Mouse (Mus musculus): ENCODE measurements around the gene Dkkl1. TPM values are rescaled to one million over a fixed set of nuclear protein-coding genes. Genes with fewer than 3 reads are reported as not detected.

Dkkl1 gene
- polyA plus RNA-seq, 1 experiment, result 4.2 TPM

DNA sequence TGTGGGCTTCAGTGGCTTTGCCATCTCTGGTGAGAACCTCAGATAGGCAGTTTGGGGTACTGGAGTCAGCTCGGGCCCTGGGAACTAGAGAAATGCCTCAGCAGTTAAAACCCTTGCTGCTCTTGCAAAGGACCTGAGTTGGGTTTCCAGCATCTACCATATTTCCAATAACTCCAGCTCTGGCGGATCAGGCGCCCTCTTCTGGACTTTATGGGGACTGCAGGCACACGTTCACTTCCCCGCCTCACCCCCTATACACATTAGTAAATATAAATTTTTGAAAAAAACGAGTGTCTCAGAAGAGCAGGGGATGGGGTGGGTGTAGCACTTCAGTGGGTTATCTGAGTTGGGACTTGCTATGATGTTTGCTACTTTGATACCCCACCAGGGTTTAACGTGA, 39.0 kb downstream of the Dkkl1 start:
- Histone ChIP-seq H3K36me3 (ENCODE audit: control insufficient read depth, insufficient read depth, low read length, poor library complexity, severe bottlenecking) (no peaks in the 10 kb centered on the region), H3K27ac (ENCODE audit: insufficient read depth, low read length) (no peak overlapping the region), H3K9ac (ENCODE audit: low read depth, poor library complexity, severe bottlenecking) (no peak overlapping the region), H3K9me3 (replicated peaks; ENCODE audit: control insufficient read depth, insufficient read depth, low read length, poor library complexity, severe bottlenecking) (peaks cover 6% of the 10 kb centered on the region; the same call in 1 of the 2 replicates), H3K27me3 (ENCODE audit: control insufficient read depth, insufficient read depth, low read length, poor library complexity, severe bottlenecking) (peaks cover 6% of the 10 kb centered on the region), H3K4me3 (ENCODE audit: low read depth, low read length) (no peak overlapping the region), H3K4me1 (ENCODE audit: control insufficient read depth, insufficient read depth, low read length) (peaks cover 2% of the 10 kb centered on the region)
- peak; percentile 70 for TF ChIP-seq CTCF (IDR thresholded peaks at IDR 0.05; ENCODE audit: low read depth, low read length)
- no peak for TF ChIP-seq POLR2A (IDR thresholded peaks at IDR 0.05; ENCODE audit: insufficient read depth, low read length)

DNA sequence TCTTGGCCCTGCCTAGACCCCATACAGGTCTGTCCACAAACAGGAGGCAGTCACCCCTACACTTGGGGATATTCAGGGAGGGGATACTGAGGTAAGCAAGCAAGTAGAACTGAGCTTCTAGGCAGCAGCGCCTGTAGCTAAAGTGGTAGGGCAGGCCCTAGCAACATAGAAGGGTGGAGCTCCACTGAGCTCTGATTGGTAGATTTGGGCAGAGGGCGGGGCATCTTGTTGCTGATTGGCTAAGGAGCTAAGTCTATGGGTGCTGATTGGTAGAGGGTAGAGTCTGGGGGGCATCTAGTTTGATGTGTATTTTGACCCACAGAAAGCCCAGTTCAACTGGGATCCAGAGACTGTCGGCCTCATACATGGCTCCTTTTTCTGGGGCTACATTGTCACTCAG, 42.5 kb downstream of the Dkkl1 start:
- peaks cover 6% of the 10 kb centered on the region; the same call in 1 of the 2 replicates for H3K9me3 ChIP-seq (replicated peaks; ENCODE audit: control insufficient read depth, insufficient read depth, low read length, poor library complexity, severe bottlenecking)
- peaks cover 2% of the 10 kb centered on the region for H3K4me1 ChIP-seq (ENCODE audit: control insufficient read depth, insufficient read depth, low read length)
- no peaks in the 10 kb centered on the region for H3K36me3 ChIP-seq (ENCODE audit: control insufficient read depth, insufficient read depth, low read length, poor library complexity, severe bottlenecking)
- H3K27me3 ChIP-seq (ENCODE audit: control insufficient read depth, insufficient read depth, low read length, poor library complexity, severe bottlenecking), result no peaks in the 10 kb centered on the region
- no peak overlapping the region for H3K4me3 ChIP-seq (ENCODE audit: low read depth, low read length)
- no peak for TF ChIP-seq POLR2A (IDR thresholded peaks at IDR 0.05; ENCODE audit: insufficient read depth, low read length)
- no peak for TF ChIP-seq EP300 (IDR thresholded peaks at IDR 0.05; ENCODE audit: insufficient read depth, low read depth, low read length)
- TF ChIP-seq CTCF (IDR thresholded peaks at IDR 0.05; ENCODE audit: low read depth, low read length), result no peak
- H3K9ac ChIP-seq (ENCODE audit: low read depth, poor library complexity, severe bottlenecking), result no peak overlapping the region
- H3K27ac ChIP-seq (ENCODE audit: insufficient read depth, low read length), result no peak overlapping the region

DNA sequence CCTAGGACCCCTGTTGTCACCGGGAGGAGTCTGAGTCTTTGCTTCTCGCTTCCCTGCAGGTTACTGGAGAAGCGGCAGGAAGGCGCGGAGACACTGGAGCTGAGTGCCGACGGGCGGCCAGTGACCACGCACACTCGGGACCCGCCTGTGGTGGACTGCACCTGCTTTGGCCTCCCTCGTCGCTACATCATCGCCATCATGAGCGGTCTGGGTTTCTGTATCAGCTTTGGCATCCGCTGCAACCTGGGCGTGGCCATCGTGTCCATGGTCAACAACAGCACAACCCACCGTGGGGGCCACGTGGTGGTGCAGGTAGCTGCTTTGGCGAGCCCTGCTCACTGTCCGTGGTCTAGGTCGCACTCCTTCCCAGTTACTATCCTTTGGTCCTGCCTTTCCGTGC, 43.3 kb downstream of the Dkkl1 start:
- H3K9me3 ChIP-seq (replicated peaks; ENCODE audit: control insufficient read depth, insufficient read depth, low read length, poor library complexity, severe bottlenecking), result peaks cover 6% of the 10 kb centered on the region; the same call in 1 of the 2 replicates
- no peaks in the 10 kb centered on the region for H3K36me3 ChIP-seq (ENCODE audit: control insufficient read depth, insufficient read depth, low read length, poor library complexity, severe bottlenecking)
- peaks cover 1% of the 10 kb centered on the region; the same call in 1 of the 2 replicates for H3K27me3 ChIP-seq (ENCODE audit: control insufficient read depth, insufficient read depth, low read length, poor library complexity, severe bottlenecking)
- peak overlapping the region; percentile 13 for H3K4me3 ChIP-seq (ENCODE audit: low read depth, low read length)
- H3K9ac ChIP-seq (ENCODE audit: low read depth, poor library complexity, severe bottlenecking), result no peak overlapping the region
- no peak for TF ChIP-seq EP300 (IDR thresholded peaks at IDR 0.05; ENCODE audit: insufficient read depth, low read depth, low read length)
- TF ChIP-seq CTCF (IDR thresholded peaks at IDR 0.05; ENCODE audit: low read depth, low read length), result no peak
- no peak for TF ChIP-seq POLR2A (IDR thresholded peaks at IDR 0.05; ENCODE audit: insufficient read depth, low read length)
- H3K4me1 ChIP-seq (ENCODE audit: control insufficient read depth, insufficient read depth, low read length), result no peaks in the 10 kb centered on the region
- H3K27ac ChIP-seq (ENCODE audit: insufficient read depth, low read length), result no peak overlapping the region

DNA sequence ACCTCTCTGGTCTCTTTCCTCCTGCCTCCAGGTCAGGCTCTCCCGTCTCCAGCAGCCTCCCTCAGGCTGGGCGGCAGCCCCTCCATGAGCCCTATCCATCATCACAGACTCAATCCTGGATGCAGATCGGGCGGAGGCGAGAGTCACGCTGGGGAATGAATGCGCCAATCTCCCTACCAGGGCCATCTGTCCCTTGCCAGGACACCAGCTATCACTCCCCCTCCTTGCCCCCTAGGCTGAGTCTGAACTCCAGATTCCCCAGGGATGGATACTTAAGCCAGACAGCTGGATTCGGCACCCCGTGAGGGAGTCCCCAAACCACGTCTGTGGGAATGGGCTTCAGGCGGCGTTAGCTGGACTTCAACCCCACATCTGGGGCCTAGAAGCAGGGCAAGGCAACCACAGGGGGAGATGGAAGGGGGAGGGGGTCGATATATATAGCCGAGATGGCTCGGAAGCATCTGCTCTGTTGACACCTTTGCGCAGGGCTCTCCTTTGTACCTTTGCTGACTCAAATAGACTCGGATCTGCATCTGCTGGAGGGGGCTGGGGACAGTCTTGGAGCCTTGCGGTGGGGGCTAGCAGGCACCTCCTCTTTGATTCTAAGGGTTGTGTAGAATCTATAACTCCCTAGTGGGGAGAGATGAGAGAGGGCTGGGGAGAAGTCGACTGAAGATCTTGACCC, 44.0 kb downstream of the Dkkl1 start:
- Histone ChIP-seq H3K27ac (ENCODE audit: insufficient read depth, low read length) (no peak overlapping the region), H3K9me3 (replicated peaks; ENCODE audit: control insufficient read depth, insufficient read depth, low read length, poor library complexity, severe bottlenecking) (peaks cover 6% of the 10 kb centered on the region; the same call in 1 of the 2 replicates), H3K4me3 (ENCODE audit: low read depth, low read length) (no peak overlapping the region), H3K9ac (ENCODE audit: low read depth, poor library complexity, severe bottlenecking) (no peak overlapping the region), H3K27me3 (ENCODE audit: control insufficient read depth, insufficient read depth, low read length, poor library complexity, severe bottlenecking) (peaks cover 1% of the 10 kb centered on the region; the same call in 1 of the 2 replicates), H3K36me3 (ENCODE audit: control insufficient read depth, insufficient read depth, low read length, poor library complexity, severe bottlenecking) (no peaks in the 10 kb centered on the region), H3K4me1 (ENCODE audit: control insufficient read depth, insufficient read depth, low read length) (no peaks in the 10 kb centered on the region)
- TF ChIP-seq EP300 (IDR thresholded peaks at IDR 0.05; ENCODE audit: insufficient read depth, low read depth, low read length) (no peak), POLR2A (IDR thresholded peaks at IDR 0.05; ENCODE audit: insufficient read depth, low read length) (no peak), CTCF (IDR thresholded peaks at IDR 0.05; ENCODE audit: low read depth, low read length) (no peak)

DNA sequence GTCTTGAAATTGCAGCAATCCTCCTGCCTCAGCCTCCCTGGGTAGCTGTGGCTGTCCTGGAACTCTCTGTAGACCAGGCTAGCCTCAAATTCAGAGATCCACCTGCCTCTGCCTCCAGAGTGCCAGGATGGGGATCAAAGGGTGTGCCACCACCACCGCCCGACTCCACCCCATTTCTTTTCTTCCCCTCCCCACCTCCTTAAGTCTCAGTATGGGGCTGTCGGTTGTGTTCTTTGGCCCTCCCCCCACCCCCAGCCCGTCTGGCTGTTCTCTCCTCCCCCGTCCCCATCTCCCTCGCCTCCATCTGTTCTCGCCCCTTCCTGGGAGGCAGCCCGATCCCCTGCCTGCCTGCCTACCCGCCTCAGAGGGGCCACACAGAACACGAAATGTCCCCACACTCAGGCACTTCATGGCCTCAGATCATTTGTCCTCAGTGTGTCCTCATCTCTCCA, 45.0 kb downstream of the Dkkl1 start:
- Histone ChIP-seq H3K9ac (ENCODE audit: low read depth, poor library complexity, severe bottlenecking) (no peak overlapping the region), H3K27ac (ENCODE audit: insufficient read depth, low read length) (no peak overlapping the region), H3K4me3 (ENCODE audit: low read depth, low read length) (no peak overlapping the region), H3K27me3 (ENCODE audit: control insufficient read depth, insufficient read depth, low read length, poor library complexity, severe bottlenecking) (peaks cover 1% of the 10 kb centered on the region; the same call in 1 of the 2 replicates), H3K9me3 (replicated peaks; ENCODE audit: control insufficient read depth, insufficient read depth, low read length, poor library complexity, severe bottlenecking) (peaks cover 6% of the 10 kb centered on the region; the same call in 1 of the 2 replicates), H3K36me3 (ENCODE audit: control insufficient read depth, insufficient read depth, low read length, poor library complexity, severe bottlenecking) (no peaks in the 10 kb centered on the region), H3K4me1 (ENCODE audit: control insufficient read depth, insufficient read depth, low read length) (no peaks in the 10 kb centered on the region)
- TF ChIP-seq CTCF (IDR thresholded peaks at IDR 0.05; ENCODE audit: low read depth, low read length), result no peak
- TF ChIP-seq EP300 (IDR thresholded peaks at IDR 0.05; ENCODE audit: insufficient read depth, low read depth, low read length), result no peak
- no peak for TF ChIP-seq POLR2A (IDR thresholded peaks at IDR 0.05; ENCODE audit: insufficient read depth, low read length)

DNA sequence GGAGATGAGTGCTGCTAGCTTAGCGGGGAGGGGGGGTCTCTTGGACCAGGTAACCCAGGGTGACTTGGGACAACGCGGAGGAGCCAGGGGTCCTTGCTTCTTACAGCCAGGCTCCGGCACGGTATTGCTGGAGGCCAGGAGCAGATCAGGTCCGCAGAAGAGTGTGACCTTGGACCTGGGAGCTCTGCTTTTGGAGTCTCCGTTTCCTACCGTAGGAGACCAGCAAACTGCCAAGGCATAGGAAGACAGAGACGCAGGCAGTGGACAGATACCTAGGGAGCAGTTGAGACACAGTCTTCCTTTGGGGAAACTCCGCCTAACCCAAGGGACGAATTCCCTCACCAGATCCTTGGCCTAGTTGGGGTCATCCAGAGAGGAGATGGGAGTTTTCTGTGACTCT, 46.2 kb downstream of the Dkkl1 start:
- H3K36me3 ChIP-seq (ENCODE audit: control insufficient read depth, insufficient read depth, low read length, poor library complexity, severe bottlenecking), result no peaks in the 10 kb centered on the region
- no peak overlapping the region for H3K4me3 ChIP-seq (ENCODE audit: low read depth, low read length)
- peaks cover 6% of the 10 kb centered on the region; the same call in 1 of the 2 replicates for H3K9me3 ChIP-seq (replicated peaks; ENCODE audit: control insufficient read depth, insufficient read depth, low read length, poor library complexity, severe bottlenecking)
- no peak overlapping the region for H3K27ac ChIP-seq (ENCODE audit: insufficient read depth, low read length)
- TF ChIP-seq POLR2A (IDR thresholded peaks at IDR 0.05; ENCODE audit: insufficient read depth, low read length) (no peak), EP300 (IDR thresholded peaks at IDR 0.05; ENCODE audit: insufficient read depth, low read depth, low read length) (no peak), CTCF (IDR thresholded peaks at IDR 0.05; ENCODE audit: low read depth, low read length) (no peak)
- peaks cover 1% of the 10 kb centered on the region; the same call in 1 of the 2 replicates for H3K27me3 ChIP-seq (ENCODE audit: control insufficient read depth, insufficient read depth, low read length, poor library complexity, severe bottlenecking)
- no peaks in the 10 kb centered on the region for H3K4me1 ChIP-seq (ENCODE audit: control insufficient read depth, insufficient read depth, low read length)
- H3K9ac ChIP-seq (ENCODE audit: low read depth, poor library complexity, severe bottlenecking), result no peak overlapping the region
